Mouse (Mus musculus) limb, embryonic 14.5 days (tissue): Measurements from ENCODE around the gene Gnas. TPM values are rescaled to one million over a fixed set of nuclear protein-coding genes. Genes with fewer than 3 reads are reported as not detected.
A peak's percentile ranks its signal among the peaks of the same experiment; 100 is the strongest.

Source experiments
- ATAC-seq: fragments of 200-750 bp; cut with Nextera tagmentation; 2 replicates; pipeline ENCODE4 v1.8.0; 2017; ENCODE audit warnings: low read depth, moderate number of reproducible peaks, moderate TSS enrichment; ENCODE audit not compliant: low FRiP score
- DNase-seq: peaks from one replicate; pipeline ENCODE4 v3.0.0-alpha.2; 2015; ENCODE audit warnings: low spot score
- H3K27ac ChIP-seq: fragments of 300-500 bp; sonication (generic); replicated peaks from 2 replicates; pipeline ENCODE4 v1.5.1; 2014; ENCODE audit warnings: low read depth, mild to moderate bottlenecking, low read length, moderate library complexity, mixed read lengths
- H3K27me3 ChIP-seq: fragments of 300-500 bp; sonication (generic); 2 replicates; pipeline ENCODE4 v1.6.1; 2014; ENCODE audit warnings: low read length, mixed read lengths; ENCODE audit not compliant: control insufficient read depth, insufficient read depth
- H3K36me3 ChIP-seq: fragments of 300-500 bp; sonication (generic); 2 replicates; pipeline ENCODE4 v1.6.1; 2014; ENCODE audit warnings: mild to moderate bottlenecking, low read length, moderate library complexity, mixed read lengths; ENCODE audit not compliant: control insufficient read depth, insufficient read depth
- H3K4me1 ChIP-seq: fragments of 300-500 bp; sonication (generic); 2 replicates; pipeline ENCODE4 v1.6.1; 2014; ENCODE audit warnings: antibody characterized with exemption, low read length, mixed read lengths; ENCODE audit not compliant: control insufficient read depth, insufficient read depth
- H3K4me2 ChIP-seq: fragments of 300-500 bp; sonication (generic); replicated peaks from 2 replicates; pipeline ENCODE4 v1.6.1; 2014; ENCODE audit warnings: low read depth, mild to moderate bottlenecking, low read length, moderate library complexity; ENCODE audit not compliant: severe bottlenecking
- H3K4me3 ChIP-seq: fragments of 300-500 bp; sonication (generic); replicated peaks from 2 replicates; pipeline ENCODE4 v1.5.1; 2014; ENCODE audit warnings: low read length
- H3K9ac ChIP-seq: fragments of 300-500 bp; sonication (generic); 2 replicates; pipeline ENCODE4 v1.6.1; 2014; ENCODE audit warnings: mild to moderate bottlenecking, low read depth, low read length, moderate library complexity; ENCODE audit not compliant: severe bottlenecking
- H3K9me3 ChIP-seq: fragments of 300-500 bp; sonication (generic); 2 replicates; pipeline ENCODE4 v1.6.1; 2016; ENCODE audit warnings: low read length; ENCODE audit not compliant: control insufficient read depth
- POLR2A ChIP-seq: fragments of 200-500 bp; IDR thresholded peaks from 2 replicates; pipeline ENCODE4 v1.8.0; 2012; ENCODE audit warnings: inconsistent platforms, mild to moderate bottlenecking, moderate library complexity, borderline replicate concordance; ENCODE audit not compliant: insufficient read depth, insufficient read length; ENCODE audit errors: extremely low read depth
- WGBS: fragments of 180-500 bp; shearing (Covaris S2); extraction: QIAGEN DNeasy Blood & Tissue Kit; methylation state at CpG from one replicate; pipeline ENCODE4 v1.1.7; 2014; 5-methylcytosine and 5-hydroxymethylcytosine counted together
- polyA plus RNA-seq, 2 experiments: library from polyadenylated mRNA; depleted of rRNA in 1 of 2; stranded (reverse) in 1 of 2; unstranded in 1 of 2; fragments of >200 nt; fragmentation: Nextera tagmentation in 1 of 2; extraction: Ambion mirVana in 1 of 2; gene quantifications; 2 replicates each; pipeline versions ENCODE4 v1.2.1 to v1.2.3; 2012 to 2014

Gnas gene
- polyA plus RNA-seq, 2 experiments, result 2,381 to 2,875 TPM

GRCm38 (mm10) chr2:174334415-174334814, 50.3 kb downstream of the Gnas start:
- TF ChIP-seq POLR2A, result no peak
- peaks cover 50% of the 10 kb centered on the region for H3K4me1 ChIP-seq
- ATAC-seq, result no peak
- no peak overlapping the region for H3K4me2 ChIP-seq
- H3K9me3 ChIP-seq, result no peaks in the 10 kb centered on the region
- DNase-seq, result no peak
- no peak overlapping the region for H3K27ac ChIP-seq
- peak overlapping the region; percentile 3; the same call in 1 of the 2 replicates for H3K4me3 ChIP-seq
- WGBS, result 77% methylated on average over 10 of the region's 10 CpGs
- H3K27me3 ChIP-seq, result no peaks in the 10 kb centered on the region
- H3K9ac ChIP-seq, result no peak overlapping the region
- peaks cover 19% of the 10 kb centered on the region for H3K36me3 ChIP-seq

- WGBS, result 85% methylated on average over 13 of the region's 13 CpGs
- H3K4me1 ChIP-seq, result peaks cover 65% of the 10 kb centered on the region
- no peak overlapping the region for H3K4me2 ChIP-seq
- H3K36me3 ChIP-seq, result peaks cover 32% of the 10 kb centered on the region
- ATAC-seq, result no peak
- no peak for DNase-seq
- no peaks in the 10 kb centered on the region for H3K27me3 ChIP-seq
- no peak overlapping the region for H3K4me3 ChIP-seq
- H3K9me3 ChIP-seq, result no peaks in the 10 kb centered on the region
- TF ChIP-seq POLR2A, result no peak
- no peak overlapping the region for H3K27ac ChIP-seq
- H3K9ac ChIP-seq, result no peak overlapping the region
Observed at GRCm38 (mm10) chr2:174337275-174337674, 53.2 kb downstream of the Gnas start.

GRCm38 (mm10) chr2:174339701-174340100, 55.6 kb downstream of the Gnas start:
- TF ChIP-seq POLR2A, result no peak
- WGBS, result 100% methylated on average over 1 of the region's 1 CpGs
- no peaks in the 10 kb centered on the region for H3K27me3 ChIP-seq
- H3K36me3 ChIP-seq, result peaks cover 44% of the 10 kb centered on the region
- H3K9me3 ChIP-seq, result no peaks in the 10 kb centered on the region
- no peak for DNase-seq
- ATAC-seq, result no peak
- no peak overlapping the region for H3K4me2 ChIP-seq
- H3K27ac ChIP-seq, result no peak overlapping the region
- H3K4me3 ChIP-seq, result no peak overlapping the region
- peaks cover 70% of the 10 kb centered on the region for H3K4me1 ChIP-seq
- H3K9ac ChIP-seq, result no peak overlapping the region

GRCm38 (mm10) chr2:174340229-174340892, 56.2 kb downstream of the Gnas start:
- ATAC-seq (no peak), DNase-seq (no peak)
- H3K4me2 ChIP-seq, result no peak overlapping the region
- peaks cover 46% of the 10 kb centered on the region for H3K36me3 ChIP-seq
- peaks cover 69% of the 10 kb centered on the region for H3K4me1 ChIP-seq
- no peak for TF ChIP-seq POLR2A
- WGBS, result 87% methylated on average over 3 of the region's 3 CpGs
- no peaks in the 10 kb centered on the region for H3K9me3 ChIP-seq
- no peak overlapping the region for H3K27ac ChIP-seq
- H3K4me3 ChIP-seq, result no peak overlapping the region
- no peak overlapping the region for H3K9ac ChIP-seq
- no peaks in the 10 kb centered on the region for H3K27me3 ChIP-seq

GRCm38 (mm10) chr2:174340893-174341580, 56.9 kb downstream of the Gnas start:
- H3K27me3 ChIP-seq, result no peaks in the 10 kb centered on the region
- WGBS, result 85% methylated on average over 4 of the region's 4 CpGs
- H3K9me3 ChIP-seq, result no peaks in the 10 kb centered on the region
- ATAC-seq, result no peak
- peaks cover 66% of the 10 kb centered on the region for H3K4me1 ChIP-seq
- DNase-seq, result no peak
- H3K36me3 ChIP-seq, result peaks cover 53% of the 10 kb centered on the region
- no peak overlapping the region for H3K9ac ChIP-seq
- no peak overlapping the region for H3K27ac ChIP-seq
- TF ChIP-seq POLR2A, result no peak
- H3K4me3 ChIP-seq, result no peak overlapping the region
- H3K4me2 ChIP-seq, result no peak overlapping the region
